Mouse (Mus musculus): ENCODE measurements at regions not wholly inside any gene's neighbourhood (a gene's known extent, or its start where the extent isn't known, plus 50 kb on each side); places are given as distances from the start of the nearest gene placed in this dataset.

DNA sequence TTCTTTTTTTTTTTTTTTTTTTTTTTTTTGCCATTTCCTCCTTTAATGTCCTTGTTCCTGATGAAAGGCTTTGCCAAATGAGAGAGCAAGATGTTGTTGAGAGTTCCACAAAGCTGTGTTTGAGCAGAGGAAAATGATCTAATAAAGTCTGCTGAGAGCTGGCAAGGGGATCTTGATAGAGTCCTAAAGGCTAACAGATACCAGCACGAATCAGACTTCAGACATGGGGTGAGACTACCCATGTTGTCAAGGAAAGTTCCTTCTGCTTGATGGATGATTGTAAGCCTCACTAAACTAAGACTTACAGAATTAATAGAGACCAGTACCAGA is 665.2 kb upstream of the Fam92a start:
- DNase-seq (ENCODE audit: low spot score): no peak

DNA sequence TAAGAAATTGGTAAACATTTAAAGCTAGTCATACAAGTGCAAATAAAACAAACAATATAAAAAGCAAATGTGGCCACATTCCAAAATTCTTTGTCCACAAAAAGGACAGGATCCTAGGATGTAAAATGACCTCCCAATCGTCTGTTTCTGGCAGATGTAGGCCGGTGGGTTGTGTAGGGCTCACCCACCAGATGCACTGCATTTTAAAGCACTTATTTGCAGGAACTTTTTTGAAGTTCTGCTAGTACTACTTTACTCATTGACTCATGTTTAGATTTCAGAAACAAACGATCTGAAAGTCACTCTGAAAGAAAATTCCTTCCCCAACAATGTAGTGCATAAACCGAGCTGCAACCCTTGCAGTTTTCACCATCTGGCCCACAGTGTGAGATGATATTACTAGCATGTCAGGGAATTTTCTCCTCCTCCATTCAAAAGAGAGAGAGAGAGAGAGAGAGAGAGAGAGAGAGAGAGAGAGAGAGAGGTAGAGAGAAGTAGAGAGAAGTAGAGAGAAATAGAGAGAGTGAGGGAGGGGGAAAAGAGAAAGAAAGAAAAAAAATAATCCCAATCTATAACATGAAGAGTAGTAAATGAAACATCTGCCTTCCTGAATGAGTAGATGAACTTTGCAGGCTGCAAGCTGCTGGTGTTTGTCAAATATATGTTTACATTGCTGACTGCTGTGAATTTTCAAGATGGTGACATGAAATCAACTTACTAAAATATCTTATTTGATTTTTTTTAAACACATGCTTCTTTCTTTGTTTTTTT is 664.7 kb upstream of the Fam92a start:
- DNase-seq (ENCODE audit: low spot score): no peak

DNA sequence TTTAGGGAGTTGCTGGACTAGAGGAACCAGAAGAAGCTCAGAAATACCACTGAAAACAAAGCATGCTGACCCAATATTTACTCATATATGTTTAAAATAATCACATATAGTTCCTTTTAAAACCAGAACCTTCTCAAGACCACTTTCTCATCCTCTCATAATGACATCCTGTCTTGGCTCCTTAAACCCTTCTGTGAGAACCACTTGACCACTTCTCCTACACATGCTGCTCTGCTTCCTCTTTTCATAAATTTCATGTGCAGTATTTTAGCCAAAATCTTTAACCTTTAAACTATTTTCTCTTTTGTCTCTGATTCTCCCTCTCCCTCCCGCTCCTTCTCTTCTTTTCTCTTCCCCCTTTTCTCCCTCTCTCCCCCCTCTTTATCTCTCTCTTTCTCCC is 654.6 kb upstream of the Fam92a start:
- DNase-seq (ENCODE audit: low spot score): no peak

DNA sequence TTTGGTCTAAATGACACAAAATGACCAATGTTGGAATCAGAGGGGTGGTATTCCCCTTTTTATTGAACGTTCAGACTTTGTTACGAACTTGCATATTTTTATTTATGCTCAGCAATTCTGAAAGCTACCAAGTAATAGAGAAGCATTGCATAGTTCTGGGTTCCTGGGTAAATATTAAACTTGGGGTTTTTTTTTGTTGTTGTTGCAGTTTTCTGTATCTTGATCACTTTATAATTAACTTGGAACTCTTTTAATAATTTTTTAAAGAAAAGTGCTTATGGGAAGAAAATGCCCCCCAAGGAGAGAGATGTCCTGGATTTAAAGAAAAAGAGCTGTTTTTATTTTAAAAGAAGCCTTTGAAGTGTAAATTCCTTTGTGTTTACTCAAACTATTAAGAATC is 642.4 kb upstream of the Fam92a start:
- no peak for DNase-seq (ENCODE audit: low spot score)

DNA sequence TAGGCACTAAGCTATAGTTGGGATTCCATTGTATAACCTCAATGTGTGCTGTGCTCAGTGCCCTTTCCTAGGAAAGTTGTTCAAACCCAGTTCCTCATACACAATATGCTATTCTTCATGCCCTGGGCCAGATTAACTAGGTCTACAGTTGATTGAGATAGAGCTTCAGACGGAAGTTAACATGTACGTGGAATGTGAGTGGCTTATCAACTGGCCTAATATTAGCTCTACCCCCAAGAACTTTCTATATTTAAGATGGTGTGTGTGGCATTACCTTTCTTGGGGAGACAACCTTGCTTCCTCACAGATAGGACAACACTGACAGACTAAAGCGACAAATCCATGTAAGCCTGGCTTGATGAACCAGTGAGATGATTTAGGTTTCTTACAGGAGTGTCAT is 629.4 kb upstream of the Fam92a start:
- DNase-seq (ENCODE audit: low spot score): no peak

DNA sequence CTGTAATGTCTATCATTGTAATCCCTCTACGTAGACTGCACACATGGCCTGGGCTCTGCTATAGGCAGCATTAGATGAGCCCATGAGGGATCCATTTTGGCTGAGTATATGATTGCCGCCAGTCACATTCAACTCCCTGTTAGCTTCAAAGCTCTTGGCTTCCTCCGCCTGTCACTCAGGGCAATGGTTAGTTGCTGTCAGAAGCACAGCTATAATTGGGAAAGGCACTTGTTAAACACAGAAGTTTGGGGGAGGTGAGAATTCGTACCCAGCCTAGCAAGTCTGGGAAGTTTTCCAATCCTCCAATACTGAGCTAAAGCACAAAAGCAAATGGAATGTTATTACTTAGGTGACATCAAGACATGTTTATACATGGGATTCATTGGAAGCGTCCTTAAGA is 627.7 kb upstream of the Fam92a start:
- no peak for DNase-seq (ENCODE audit: low spot score)

DNA sequence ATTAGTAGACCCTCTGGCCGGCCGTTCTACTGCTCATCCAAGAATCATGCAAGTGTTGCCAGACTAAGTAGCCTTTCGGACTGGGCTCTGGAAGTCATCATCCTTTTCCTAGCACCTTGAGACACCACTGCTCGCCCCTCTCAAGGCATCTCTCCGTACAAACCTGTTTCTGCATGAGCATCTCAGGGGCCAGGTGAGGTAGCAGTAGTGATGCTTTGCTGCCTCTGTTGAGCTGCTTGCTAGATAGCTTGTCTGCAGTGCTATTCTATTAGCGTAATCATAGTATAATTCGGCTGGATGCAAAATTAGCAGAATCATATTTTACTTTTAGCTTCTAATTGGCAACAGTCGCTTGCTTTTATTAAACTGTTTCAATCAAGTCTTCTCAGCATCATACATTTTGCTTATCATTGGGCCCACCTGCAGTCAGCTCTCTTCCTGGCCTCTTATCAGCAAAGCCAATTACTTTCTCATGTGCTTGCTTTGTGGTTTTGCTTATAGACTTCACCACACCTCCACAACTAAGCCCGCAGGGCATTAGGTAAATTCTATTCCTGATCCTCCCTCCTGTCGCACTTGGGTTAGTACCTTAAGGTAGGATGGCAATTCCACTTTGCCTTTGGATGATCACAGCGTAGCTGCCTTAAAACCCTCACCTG is 621.1 kb upstream of the Fam92a start:
- DNase-seq (ENCODE audit: low spot score): no peak

DNA sequence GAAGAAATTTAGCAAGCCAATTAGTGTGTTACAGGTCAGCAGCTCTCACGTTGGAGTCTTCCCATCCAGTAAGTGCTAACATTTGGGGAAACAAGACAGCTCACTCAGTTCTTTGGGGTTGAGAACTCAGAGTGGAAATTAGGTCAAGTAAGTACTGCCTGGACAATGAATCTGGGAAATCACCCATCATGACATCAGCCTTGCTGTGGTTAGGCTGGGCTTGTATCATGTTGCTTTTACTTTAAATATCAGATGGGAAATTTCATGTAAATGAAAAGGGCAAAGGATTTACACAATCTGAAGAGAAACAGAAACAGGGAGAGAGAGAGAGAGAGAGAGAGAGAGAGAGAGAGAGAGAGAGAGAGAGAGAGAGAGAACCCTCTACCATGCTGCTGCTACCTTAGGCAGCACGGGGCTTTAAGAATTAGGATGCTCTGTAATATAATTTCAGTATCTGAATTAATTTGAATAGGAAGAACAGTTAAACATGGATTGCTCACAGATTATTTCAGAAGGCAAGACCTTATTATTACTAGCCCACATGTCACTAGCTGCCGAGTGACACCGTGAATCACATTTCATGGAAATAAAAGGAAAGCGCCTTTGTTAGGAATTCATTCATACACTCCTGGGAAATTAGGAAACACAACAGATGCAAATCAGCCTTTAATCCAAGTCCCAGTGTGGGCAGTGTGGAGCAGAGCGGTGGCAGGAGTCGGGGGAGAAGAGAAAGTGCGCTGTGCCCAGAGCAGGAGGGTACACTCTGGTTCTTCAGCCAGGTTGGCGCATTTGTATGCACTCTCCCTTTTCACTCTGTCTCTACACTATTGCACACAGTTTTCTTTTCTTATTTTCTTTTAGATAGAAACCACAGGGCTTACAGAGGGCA is 620.2 kb upstream of the Fam92a start:
- no peak for DNase-seq (ENCODE audit: low spot score)

DNA sequence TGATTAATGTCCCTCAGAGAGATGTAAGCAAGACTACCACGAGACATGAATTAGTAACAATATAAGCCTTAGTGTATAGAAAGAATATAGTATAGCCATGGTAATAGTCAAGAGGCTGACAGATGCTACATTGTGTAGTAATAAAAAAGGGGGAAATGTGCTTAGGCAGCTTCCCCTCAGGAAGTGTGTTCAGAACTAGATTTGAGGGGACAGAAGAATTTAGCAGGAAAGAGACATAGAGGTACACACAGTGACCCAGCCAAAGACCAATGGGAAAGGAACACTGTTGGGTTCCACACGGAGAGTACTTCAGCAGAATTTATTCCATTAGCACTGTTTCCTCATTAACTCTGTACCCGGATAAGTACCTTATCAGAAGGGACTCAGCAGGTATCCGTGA is 614.0 kb upstream of the Fam92a start:
- DNase-seq (ENCODE audit: low spot score): no peak

DNA sequence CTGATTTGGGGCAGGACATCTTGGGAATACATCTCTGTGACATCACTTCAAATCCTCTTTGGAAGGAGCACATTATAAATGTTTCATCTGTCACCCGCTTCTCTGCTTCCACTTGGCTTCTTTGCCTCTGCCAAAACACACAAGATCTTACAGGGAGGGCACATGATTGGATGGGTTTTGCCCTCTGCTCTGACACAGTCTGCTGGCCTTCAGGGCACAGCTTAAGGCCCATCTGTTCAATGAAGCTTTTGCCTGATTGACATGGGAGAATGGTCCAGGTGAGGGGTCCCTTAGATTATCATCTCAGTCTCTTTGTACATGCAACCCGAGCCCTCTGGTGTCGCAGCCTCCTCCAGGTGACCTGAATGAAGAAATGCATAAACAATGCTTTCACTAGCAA is 612.7 kb upstream of the Fam92a start:
- no peak for DNase-seq (ENCODE audit: low spot score)

DNA sequence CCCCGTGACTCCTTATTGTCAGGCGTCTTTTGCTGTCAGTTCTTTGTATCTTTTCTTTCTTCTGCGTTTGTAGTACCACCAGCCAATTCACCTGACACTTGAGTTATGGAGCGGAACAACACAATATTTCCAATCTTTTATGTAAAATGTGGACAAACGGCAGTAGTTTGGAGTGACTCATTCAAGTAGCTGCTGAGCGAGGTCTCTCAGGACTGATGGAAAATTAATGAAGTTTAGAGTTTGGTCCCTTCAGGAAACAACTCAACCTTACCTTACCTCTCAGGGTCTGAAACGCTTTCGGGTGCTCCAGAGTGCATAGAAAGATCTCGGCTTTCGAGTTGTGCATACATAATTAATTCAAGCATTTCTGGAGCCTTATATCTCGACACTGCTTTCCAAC is 612.3 kb upstream of the Fam92a start:
- DNase-seq (ENCODE audit: low spot score): no peak

DNA sequence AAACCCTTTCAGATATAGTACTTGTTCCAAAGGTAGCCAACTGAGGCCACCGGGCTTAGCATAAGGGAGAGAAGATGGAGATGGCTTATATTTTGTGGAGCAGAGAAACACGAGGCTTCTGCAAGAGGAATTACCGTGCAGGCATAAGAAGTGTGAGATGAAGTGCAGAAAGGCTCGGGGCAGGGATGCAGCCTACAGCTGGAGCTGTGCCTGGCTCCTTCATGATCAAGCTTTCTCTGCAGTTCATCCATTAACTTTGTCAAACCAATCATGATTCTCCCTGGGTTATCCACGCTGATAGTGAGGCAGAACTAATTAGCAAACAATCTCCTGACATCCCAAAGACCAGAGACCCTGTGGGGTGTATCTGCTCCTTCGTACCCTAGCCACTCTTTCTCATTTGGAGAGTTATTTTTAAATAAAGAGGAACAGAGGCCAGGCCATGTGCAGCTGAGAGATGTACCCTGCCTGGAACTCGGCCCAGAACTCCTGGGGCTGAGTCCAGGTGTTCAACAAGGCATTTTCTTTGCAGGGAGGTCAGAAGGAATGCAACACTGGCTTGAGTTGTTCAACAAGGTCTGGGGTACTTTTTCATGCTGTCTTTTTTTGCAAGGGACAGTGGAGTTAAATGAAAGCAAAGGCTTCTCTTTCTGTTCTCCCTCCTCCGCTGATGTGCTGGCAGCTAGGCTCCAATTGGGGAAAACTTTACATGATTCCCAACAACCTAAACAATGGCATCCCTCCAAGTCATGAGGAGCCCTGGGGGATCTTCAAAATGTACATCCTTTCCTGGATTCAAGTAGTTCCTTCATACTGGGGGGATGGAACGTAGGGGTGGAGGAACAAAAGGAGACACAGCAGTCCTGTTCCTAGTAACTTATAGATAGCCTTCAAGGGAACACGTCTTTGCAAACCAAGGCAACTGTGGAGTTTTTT is 610.4 kb upstream of the Fam92a start:
- DNase-seq (ENCODE audit: low spot score): no peak

DNA sequence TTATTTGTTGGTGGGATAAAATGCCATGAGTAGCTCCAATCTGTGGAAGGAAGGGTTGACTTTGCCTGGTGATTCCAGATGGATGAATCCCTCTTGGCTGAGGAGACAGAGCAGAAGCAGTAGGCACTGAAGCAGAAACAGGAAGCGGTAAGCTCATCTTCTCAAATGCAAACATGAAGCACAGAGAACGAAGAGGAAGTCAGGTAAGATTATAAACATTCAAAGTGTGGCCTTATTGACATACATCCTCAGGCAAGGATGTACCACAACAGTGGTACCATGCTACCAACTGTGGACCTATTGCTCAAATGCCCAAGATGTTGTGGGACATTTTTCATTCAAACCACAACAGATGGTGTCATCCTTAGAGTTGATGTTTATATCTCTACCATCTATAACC is 608.4 kb upstream of the Fam92a start:
- DNase-seq (ENCODE audit: low spot score): no peak

DNA sequence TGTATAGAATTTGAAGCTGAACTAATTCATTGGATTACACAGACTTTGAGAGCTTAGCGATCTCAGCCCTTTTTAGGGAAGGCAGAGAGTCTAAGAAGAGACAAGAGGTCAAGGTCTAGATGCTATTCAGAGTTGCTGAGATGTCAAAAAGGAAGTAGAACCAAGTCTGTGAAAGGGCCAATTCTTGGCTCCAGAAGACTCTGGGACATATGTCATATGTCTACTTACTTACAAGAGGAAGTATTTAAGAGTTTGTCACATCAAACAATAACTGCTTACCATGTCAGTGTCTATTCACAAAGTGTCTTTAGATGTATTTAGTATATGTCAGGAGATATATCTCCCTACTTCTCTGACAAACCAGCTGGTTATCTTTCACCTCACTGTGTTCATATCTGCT is 607.4 kb upstream of the Fam92a start:
- DNase-seq (ENCODE audit: low spot score): no peak

DNA sequence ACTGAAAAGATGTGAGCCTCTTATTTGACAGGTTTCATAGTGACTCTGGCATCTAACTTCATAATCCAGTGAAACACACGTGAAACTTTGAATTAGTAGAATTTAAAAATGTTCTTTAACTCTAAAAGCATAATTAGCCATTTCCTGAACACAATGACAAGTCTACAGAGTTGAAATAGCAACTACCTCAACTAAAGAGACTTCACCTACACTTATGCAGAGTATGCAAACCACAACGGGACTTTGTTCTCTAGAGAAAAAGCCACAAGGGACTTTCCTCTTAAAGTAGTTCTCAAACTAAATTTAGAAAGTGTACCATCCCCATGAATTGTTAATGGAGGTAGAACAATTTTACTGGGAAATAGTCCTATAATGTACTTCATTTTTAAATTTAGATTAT is 606.3 kb upstream of the Fam92a start:
- no peak for DNase-seq (ENCODE audit: low spot score)

DNA sequence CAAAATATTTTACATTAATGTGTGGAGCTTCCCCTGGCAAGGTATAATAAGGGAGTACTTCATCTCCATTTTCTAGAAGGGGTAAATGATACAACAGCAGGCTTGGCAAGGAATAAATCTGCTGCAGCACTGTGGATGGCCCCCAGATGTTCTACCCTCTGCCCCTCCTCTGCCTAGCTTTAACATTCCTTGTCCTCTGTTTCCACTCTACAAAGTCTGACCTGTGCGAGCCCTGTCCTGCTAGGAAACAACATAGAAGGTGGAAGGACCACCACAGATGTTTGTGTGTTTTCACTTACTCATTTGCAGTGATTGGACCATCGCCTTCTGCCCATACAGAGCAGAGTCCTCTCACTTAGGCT is 604.4 kb upstream of the Fam92a start:
- no peak for DNase-seq (ENCODE audit: low spot score)

DNA sequence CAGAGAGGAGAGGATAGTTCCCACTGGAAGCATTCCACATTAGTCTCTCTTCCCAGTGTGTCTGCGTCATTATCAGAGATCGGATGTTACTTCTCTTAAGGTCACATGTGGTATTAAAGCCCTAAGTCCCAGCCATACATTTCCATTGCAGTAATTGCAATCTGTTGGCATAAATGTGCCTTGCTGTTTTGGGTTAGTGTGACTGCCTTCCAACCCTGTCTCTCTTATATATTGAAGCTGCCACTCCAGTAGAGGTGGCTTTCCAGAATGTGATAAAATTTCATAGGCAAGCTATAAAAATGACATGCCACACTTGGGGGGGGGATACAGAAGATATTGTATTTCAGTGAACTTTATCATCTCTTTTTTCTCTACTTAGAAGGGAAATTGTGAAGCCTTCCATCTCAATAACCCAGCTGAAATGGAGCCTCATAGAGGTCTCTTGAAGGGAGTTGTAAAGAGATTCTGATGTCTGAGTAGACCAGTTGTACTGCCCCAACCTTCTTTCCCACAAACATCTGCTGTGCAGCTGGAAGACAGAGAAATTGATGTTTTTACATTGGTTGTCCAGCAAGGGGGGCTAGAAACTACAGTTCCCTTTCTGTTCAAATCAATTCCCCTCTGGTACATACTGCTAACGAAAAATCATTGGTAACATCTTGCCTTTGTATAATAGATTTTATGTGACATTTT is 603.9 kb upstream of the Fam92a start:
- peak; percentile 73 for DNase-seq (ENCODE audit: low spot score)

DNA sequence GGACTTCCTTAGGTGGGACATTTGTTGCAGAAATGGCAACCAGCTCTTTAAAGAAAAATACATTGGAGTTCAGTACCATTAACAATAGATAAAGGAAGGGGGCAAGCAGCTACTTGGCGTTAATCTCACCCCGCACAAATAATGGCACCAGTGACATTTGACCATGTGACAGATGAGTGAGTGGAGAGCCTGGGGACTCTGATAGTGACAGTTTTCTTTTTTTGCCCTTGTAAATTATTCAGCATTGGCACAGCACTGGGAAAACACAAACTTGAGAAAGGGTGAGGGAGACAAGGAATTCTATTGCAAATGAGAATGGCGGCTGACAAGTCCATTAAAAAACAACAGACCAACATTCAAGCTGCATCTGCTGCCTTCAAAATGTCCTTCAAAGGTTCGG is 603.3 kb upstream of the Fam92a start:
- no peak for DNase-seq (ENCODE audit: low spot score)

DNA sequence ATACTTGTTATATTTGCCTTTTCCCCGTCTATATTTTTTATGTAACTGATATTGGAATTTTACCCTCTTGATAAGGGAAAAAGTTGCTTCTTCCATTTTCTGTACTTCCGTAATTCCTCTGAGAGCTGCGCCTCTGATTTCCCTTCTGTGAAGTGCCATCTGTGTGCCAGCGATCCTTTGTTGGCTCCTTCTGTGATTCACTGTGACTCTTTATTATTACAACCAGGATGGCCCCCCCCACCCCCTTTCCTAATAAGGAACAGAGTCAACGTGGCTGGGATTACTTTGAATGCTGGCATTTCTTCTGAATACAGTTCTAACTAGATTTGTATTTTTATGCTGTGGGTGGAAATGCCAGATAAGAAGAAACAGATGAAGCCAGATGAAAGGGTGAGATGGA is 602.9 kb upstream of the Fam92a start:
- DNase-seq (ENCODE audit: low spot score): peak; percentile 36

DNA sequence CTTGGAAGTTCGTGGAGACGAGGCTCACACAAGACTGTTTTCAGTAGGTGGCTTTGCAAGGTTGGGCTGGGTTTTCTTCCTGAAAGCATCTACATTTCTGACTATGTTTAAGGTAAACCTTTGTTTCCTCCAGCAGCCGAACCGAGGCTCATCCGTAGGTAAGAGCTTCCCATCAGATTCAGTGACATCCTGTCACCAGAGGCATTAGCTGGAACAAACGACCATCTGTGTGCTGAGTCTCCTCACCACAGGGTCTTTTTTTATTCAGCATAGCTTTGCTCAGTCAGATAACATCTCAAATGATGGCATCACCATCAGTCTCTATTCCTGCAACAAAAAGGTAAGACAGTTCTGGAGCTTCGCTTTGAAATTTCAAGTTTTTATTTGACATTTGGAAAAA is 601.4 kb upstream of the Fam92a start:
- DNase-seq (ENCODE audit: low spot score): no peak

DNA sequence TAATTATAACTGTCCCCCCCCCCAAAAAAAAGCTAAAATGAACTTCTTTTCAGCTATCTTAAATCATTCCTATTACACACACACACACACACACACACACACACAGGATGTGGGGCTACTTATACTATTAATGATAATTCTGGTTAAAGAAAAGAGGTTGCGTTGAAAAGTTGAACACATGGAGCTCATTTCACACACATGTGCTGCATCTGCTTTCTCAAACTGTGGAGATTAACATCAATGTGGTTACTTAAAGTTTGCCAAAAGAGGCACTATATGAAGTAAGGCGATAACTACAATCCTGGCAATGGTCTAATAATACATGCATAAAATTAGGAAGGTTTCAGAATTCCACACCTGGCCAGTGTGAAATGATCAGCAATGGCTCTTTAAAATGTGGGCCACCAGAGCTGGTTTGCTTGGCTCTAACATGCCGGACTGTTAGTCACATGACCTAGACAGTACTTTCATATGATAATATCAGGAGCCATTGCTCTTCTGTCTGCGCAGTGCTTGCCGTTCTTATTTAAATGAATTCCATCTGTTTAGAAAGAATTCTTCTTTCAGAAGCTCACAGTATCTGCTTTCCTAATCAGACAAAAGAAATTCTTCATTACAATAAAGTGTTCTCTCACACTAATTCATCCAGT is 598.4 kb upstream of the Fam92a start:
- peak; percentile 8 for DNase-seq (ENCODE audit: low spot score)
